Mouse (Mus musculus) lung, embryonic 16.5 days (tissue): Measurements from ENCODE around the gene Noxo1. TPM values are rescaled to one million over a fixed set of nuclear protein-coding genes. Genes with fewer than 3 reads are reported as not detected.
"Not testable (repeated sequence)": the region's sequence is repeated elsewhere in the genome, so short reads cannot be mapped to it uniquely, and the experiment has no call there.

Source experiments
- ATAC-seq: fragments of 200-750 bp; cut with Nextera tagmentation; 2 replicates; pipeline ENCODE4 v1.8.0; 2017; ENCODE audit warnings: low read depth, mild to moderate bottlenecking, moderate library complexity
- H3K27ac ChIP-seq: fragments of 300-500 bp; sonication (generic); 2 replicates; pipeline ENCODE4 v1.5.1; 2014; ENCODE audit warnings: mild to moderate bottlenecking, control low read depth, low read length
- H3K27me3 ChIP-seq: fragments of 300-500 bp; sonication (generic); 2 replicates; pipeline ENCODE4 v1.6.1; 2014; ENCODE audit warnings: low read depth, low read length, mixed read lengths; ENCODE audit not compliant: control insufficient read depth, insufficient read depth
- H3K36me3 ChIP-seq: fragments of 300-500 bp; sonication (generic); 2 replicates; pipeline ENCODE4 v1.6.1; 2014; ENCODE audit warnings: low read length; ENCODE audit not compliant: control insufficient read depth, insufficient read depth
- H3K4me1 ChIP-seq: fragments of 300-500 bp; sonication (generic); replicated peaks from 2 replicates; pipeline ENCODE4 v1.6.1; 2014; ENCODE audit warnings: low read length, mixed read lengths; ENCODE audit not compliant: control insufficient read depth, insufficient read depth
- H3K4me2 ChIP-seq: fragments of 300-500 bp; sonication (generic); 2 replicates; pipeline ENCODE4 v1.6.1; 2014; ENCODE audit warnings: low read depth, low read length, control low read depth
- H3K4me3 ChIP-seq: fragments of 300-500 bp; sonication (generic); 2 replicates; pipeline ENCODE4 v1.5.1; 2014; ENCODE audit warnings: mild to moderate bottlenecking, low read length, control low read depth
- H3K9ac ChIP-seq: fragments of 300-500 bp; sonication (generic); 2 replicates; pipeline ENCODE4 v1.6.1; 2014; ENCODE audit warnings: low read length, control low read depth
- H3K9me3 ChIP-seq: fragments of 300-500 bp; sonication (generic); 2 replicates; pipeline ENCODE4 v1.6.1; 2016; ENCODE audit warnings: low read length; ENCODE audit not compliant: control insufficient read depth
- WGBS: fragments of 180-500 bp; shearing (Covaris S2); extraction: QIAGEN DNeasy Blood & Tissue Kit; methylation state at CpG from one replicate; pipeline ENCODE4 v1.1.7; 2014; 5-methylcytosine and 5-hydroxymethylcytosine counted together
- polyA plus RNA-seq: library from polyadenylated mRNA; unstranded; fragments of >200 nt; fragmentation: Nextera tagmentation; extraction: Ambion mirVana; gene quantifications from 2 replicates; pipeline ENCODE4 v1.2.1, GENCODE M21; 2015

Noxo1 gene
- polyA plus RNA-seq, 1 experiment from 2014 or later: 4.2 TPM

DNA sequence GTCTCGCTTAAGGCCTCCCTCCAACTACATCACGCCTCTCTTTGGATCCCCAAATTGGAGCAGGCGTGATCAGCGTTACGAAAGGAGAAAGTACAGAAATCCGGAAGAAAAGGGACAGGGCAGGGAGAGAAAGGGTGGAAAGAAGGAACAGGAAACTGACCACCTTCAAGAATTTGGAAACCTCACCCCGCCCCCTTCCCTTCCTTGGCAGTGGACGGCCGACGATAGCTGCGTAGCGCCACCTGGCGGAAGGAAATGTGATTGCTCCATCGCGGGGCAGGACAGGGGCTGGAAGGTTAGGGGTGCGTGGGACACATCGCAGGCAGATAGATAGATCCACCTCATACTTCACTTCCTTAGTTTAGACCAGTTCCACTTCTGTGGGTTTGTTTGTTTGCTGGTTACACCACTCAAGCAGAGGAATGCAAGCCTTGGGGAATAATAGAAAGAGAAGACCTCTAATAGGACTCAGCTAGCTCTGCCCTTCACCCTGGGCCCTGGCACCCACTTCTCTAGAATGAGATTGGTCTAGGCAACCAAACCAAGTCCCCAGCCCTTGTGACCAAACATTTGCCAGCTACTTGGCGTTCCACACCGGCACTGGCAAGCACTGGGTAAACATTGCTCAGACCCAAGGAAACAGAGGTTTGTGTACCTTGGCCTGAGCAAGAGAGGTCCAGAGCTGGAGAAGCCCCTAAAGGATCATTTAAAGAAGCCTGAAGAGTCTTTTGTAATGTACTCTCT is 41.9 kb upstream of the Noxo1 start:
- Histone ChIP-seq H3K4me2 (peak overlapping the region; percentile 83), H3K4me3 (peak overlapping the region; percentile 43), H3K4me1 (peaks cover 22% of the 10 kb centered on the region), H3K27ac (peak overlapping the region; percentile 88), H3K36me3 (no peaks in the 10 kb centered on the region), H3K9ac (peak overlapping the region; percentile 65), H3K27me3 (peaks cover 26% of the 10 kb centered on the region), H3K9me3 (no peaks in the 10 kb centered on the region)
- WGBS: 2% methylated on average over 19 of the region's 19 CpGs
- ATAC-seq: peak; percentile 63; the same call in 1 of the 2 replicates

DNA sequence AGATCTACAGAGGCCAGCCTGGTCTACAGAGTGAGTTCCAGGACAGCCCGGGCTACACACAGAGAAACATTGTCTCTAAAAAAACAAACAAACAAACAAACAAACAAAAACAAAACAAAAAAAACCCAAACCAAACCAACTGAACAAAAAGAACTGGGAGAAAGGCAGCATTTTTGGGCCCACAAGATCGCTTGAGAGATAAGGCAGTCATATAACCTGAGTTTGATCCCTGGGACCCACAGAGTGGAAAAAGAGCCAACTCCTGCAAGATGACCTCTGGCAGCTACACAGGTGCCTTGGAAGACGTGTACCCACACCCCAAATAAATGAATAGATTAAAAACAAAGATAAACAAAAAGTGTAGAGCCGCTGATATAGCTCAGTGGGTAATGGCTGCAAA is 41.1 kb upstream of the Noxo1 start:
- H3K4me3 ChIP-seq: no peak overlapping the region
- H3K9ac ChIP-seq: no peak overlapping the region
- no peaks in the 10 kb centered on the region for H3K36me3 ChIP-seq
- WGBS: 63% methylated on average over 4 of the region's 4 CpGs
- peaks cover 33% of the 10 kb centered on the region for H3K27me3 ChIP-seq
- ATAC-seq: no peak
- H3K4me1 ChIP-seq: peaks cover 17% of the 10 kb centered on the region
- H3K9me3 ChIP-seq: no peaks in the 10 kb centered on the region
- no peak overlapping the region for H3K27ac ChIP-seq
- H3K4me2 ChIP-seq: no peak overlapping the region

DNA sequence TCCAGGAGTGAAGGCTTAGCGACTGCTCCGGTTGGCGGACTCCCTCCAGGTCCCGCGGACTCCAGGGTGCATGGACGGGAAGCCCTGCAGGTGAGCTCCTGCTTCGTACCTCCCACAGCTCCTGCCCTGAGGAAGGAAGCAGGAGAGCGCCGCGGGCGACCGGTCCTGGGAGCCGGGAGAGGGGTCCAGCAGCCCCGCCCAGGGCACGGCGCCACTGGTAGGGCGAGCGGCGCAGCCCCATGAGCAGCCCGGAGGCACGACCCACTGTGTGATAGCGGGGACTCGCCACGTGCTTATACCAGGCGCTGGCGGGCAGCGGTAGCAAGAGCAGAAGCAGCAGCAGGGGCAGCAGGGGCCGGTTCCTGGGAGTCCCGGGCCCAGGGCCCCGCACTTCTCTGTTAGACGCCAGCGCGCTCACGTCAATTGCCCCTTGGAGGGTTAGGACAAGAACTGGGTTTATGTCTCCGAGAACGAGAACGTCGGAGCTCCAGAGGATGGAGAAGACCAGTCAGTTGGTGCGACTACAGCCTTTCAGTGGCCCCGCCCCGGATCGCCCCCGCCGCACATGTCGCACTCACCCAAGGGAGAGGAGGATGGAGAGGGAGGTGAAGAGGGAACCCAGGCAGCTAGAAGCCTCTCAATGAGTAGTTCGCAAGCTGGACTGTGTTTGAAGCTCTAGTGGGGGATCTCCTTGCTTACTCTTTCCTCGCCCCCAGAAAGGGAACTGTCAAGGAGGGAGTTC is 37.8 kb upstream of the Noxo1 start, which contains the start of gene Npw:
Gene Npw, minus strand, starts transcription at position 441 of the 742 bp plus-strand sequence.
- peak within 1 kb of the TSS; percentile 57 for H3K9ac ChIP-seq
- no peaks in the 10 kb centered on the region for H3K36me3 ChIP-seq
- no peaks in the 10 kb centered on the region for H3K9me3 ChIP-seq
- peak; percentile 57 for ATAC-seq
- peak within 1 kb of the TSS; percentile 50 for H3K4me3 ChIP-seq
- H3K27me3 ChIP-seq: peaks cover 35% of the 10 kb centered on the region
- H3K4me1 ChIP-seq: peaks cover 12% of the 10 kb centered on the region; the same call in 1 of the 2 replicates
- H3K27ac ChIP-seq: no peak within 1 kb of the TSS
- H3K4me2 ChIP-seq: peak within 1 kb of the TSS; percentile 89
- WGBS: 2% methylated on average over 47 of the region's 47 CpGs

DNA sequence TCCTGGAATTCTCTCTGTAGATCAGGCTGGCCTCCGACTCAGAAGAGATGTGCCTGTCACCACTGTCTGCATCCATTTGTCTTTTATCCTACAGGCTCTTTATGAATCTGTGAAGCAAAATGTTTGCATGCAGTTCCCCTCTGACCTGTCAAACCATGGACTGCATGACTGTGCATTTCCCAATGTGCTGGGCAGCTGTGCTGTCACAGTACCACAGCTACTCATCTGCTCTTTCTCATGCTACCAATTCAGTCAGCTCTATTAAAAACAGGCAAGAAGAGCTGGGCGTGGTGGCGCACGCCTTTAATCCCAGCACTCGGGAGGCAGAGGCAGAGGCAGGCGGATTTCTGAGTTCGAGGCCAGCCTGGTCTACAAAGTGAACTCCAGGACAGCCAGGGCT is 29.0 kb upstream of the Noxo1 start:
- not testable (repeated sequence) for H3K4me2 ChIP-seq, H3K36me3 ChIP-seq, H3K9me3 ChIP-seq, ATAC-seq, H3K4me3 ChIP-seq, H3K27me3 ChIP-seq, H3K9ac ChIP-seq, H3K27ac ChIP-seq
- H3K4me1 ChIP-seq: peaks cover 22% of the 10 kb centered on the region
- WGBS: 55% methylated on average over 7 of the region's 7 CpGs

DNA sequence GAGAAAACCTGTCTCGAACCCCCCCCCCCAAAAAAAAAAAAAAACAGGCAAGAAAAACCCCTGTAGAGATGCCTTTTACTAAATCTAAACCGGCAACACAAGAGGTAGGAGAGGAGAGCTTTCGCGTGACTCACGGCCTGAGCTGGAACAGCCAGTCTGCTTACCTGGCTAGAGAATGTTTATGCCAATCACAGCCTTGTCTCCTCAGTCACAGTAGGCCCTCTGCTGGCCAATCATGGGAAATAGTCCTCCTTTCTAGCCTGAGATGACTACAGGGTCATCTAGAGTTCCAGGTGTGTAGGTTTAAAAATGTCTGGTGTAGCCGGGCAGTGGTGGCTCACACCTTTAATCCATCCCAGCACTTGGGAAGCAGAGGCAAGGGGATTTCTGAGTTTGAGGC is 28.6 kb upstream of the Noxo1 start:
- WGBS: 20% methylated on average over 6 of the region's 6 CpGs
- Histone ChIP-seq H3K4me3 (no peak overlapping the region), H3K4me1 (peaks cover 26% of the 10 kb centered on the region), H3K4me2 (no peak overlapping the region), H3K27ac (no peak overlapping the region), H3K9ac (no peak overlapping the region), H3K27me3 (no peaks in the 10 kb centered on the region), H3K36me3 (no peaks in the 10 kb centered on the region), H3K9me3 (no peaks in the 10 kb centered on the region)
- ATAC-seq: no peak

DNA sequence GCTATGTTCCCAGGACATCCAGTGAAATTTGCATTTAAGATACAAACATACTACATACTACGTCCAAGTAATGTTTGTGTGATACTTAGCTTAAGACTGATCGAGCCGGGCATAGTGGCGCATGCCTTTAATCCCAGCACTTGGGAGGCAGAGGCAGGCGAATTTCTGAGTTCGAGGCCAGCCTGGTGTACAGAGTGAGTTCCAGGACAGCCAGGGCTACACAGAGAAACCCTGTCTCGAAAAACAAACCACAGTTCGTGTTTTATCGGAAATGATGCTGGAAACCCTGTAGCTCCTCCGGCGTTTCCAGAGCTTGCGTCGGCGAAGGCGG is 26.9 kb upstream of the Noxo1 start:
- WGBS: 11% methylated on average over 15 of the region's 15 CpGs
- not testable (repeated sequence) for H3K9me3 ChIP-seq, H3K27me3 ChIP-seq, ATAC-seq, H3K36me3 ChIP-seq
- H3K4me3 ChIP-seq: peak overlapping the region; percentile 97
- peak overlapping the region; percentile 63 for H3K4me2 ChIP-seq
- peaks cover 26% of the 10 kb centered on the region for H3K4me1 ChIP-seq
- peak overlapping the region; percentile 94 for H3K9ac ChIP-seq
- peak overlapping the region; percentile 79 for H3K27ac ChIP-seq

DNA sequence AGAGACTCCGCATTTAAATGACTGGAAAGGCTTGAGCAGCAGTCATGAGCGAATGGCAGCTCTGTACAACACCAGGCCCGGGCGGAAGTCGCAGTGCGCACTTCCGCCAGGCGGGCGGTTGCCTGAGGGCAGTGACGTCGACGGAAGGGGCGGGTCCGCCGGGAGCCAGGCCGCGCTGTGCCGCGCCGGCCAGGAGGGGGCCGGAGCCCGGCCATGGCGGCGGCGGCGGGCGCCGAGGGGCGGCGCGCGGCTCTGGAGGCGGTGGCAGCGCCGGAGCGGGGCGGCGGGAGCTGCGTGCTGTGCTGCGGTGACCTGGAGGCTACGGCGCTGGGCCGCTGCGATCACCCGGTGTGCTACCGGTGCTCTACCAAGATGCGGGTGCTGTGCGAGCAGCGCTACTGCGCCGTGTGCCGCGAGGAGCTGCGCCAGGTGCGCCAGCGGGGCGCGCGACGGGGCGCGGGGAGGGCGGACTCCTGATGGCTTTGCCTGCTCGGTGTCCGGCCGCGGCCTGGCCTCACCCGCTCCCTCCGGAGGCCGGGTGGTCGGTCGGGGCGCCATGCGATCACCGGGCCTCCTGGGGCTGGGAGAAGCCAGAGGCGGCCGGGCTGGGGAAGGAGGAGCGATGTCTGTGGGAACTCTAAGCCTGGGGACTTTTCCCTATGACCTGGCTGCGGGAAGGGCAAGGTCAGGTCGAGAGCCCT is 26.3 kb upstream of the Noxo1 start, which contains the start of gene Zfp598:
Gene Zfp598, plus strand, starts transcription at position 143 of the 701 bp plus-strand sequence.
- peaks cover 26% of the 10 kb centered on the region for H3K4me1 ChIP-seq
- H3K27ac ChIP-seq: peak within 1 kb of the TSS; percentile 79
- no peaks in the 10 kb centered on the region for H3K36me3 ChIP-seq
- peak within 1 kb of the TSS; percentile 90 for H3K4me2 ChIP-seq
- peak within 1 kb of the TSS; percentile 94 for H3K9ac ChIP-seq
- no peaks in the 10 kb centered on the region for H3K9me3 ChIP-seq
- H3K4me3 ChIP-seq: peak within 1 kb of the TSS; percentile 97
- no peaks in the 10 kb centered on the region for H3K27me3 ChIP-seq
- peak; percentile 99 for ATAC-seq
- WGBS: under 1% methylated on average over 29 of the region's 80 CpGs

DNA sequence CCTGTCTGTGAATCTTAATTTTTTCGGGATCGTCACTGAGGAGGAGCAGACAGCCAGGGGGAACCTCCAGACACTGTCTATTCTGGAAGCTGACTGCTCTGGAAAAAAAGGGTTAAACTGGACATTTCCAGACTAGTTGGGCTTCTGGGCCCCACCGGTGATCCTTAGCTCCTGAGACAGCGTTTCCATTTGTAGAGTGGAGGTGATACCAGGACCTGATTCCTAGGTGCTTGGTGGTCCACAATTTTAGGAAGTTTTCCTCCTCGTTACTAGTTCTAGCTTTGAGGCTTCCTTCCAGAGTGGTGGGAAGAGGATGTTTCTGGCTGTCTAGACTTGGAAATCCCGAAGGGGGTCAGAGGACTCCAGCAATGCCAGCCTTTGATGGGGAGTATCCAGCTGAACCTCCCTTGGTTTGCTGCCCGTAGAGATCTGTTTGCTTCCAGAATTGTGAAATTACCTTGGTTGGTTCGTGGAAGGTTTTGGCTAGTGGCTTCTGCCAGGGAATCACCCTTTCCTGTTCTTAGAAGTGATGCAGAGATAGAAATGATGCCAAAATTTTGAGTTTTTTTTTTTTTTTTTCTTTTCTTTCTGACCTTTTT is 25.7 kb upstream of the Noxo1 start:
- peak overlapping the region; percentile 79 for H3K27ac ChIP-seq
- H3K4me2 ChIP-seq: peak overlapping the region; percentile 90
- peak overlapping the region; percentile 97 for H3K4me3 ChIP-seq
- no peak; the same call in 1 of the 2 replicates for ATAC-seq
- H3K36me3 ChIP-seq: no peaks in the 10 kb centered on the region
- H3K9ac ChIP-seq: peak overlapping the region; percentile 94
- no peaks in the 10 kb centered on the region for H3K9me3 ChIP-seq
- peaks cover 26% of the 10 kb centered on the region for H3K4me1 ChIP-seq
- WGBS: 5% methylated on average over 8 of the region's 8 CpGs
- H3K27me3 ChIP-seq: no peaks in the 10 kb centered on the region
